23 mouse cellular contexts compared by ENCODE assay signal in the genomic region with DNA sequence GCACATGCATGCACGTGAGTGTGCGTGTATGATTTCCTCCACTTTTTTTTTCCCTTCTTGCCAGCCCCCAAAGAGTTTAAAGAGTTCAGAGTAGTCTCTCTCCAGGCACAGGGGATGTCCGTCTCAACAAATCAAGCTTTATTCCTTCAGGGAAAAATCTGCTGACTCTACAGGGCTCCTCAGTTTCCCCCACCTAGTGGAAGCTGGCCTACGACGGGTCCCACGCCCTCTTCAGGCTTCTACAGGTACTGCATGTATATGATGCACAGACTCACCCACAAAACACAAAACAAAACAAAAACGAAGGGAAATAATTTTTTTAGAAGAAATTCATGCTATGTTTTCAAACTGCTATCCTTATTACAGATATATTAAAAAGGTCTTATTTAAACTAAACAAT.
DNase-seq lines count a peak whose midpoint lies in the region; ATAC-seq and TF ChIP-seq lines count a peak whose summit lies in the region.
"Had no signal": no experiment of that assay in that cellular context is flagged by ENCODE, and none has a peak within 500 bp of the region (broad histone marks: within the 10 kb centered on the region; RNA-seq: fewer than 3 reads in every experiment).

No protein-coding gene starts in this region.

- no peaks in the 10 kb centered on the region for H3K27me3 ChIP-seq in kidney, adult 2 months (replicated peaks; ENCODE audit: control insufficient read depth, insufficient read depth, low read length)
- no peaks in the 10 kb centered on the region for H3K27me3 ChIP-seq in midbrain, postnatal 0 days (ENCODE audit: insufficient read depth, low read length)
- H3K27me3 ChIP-seq in midbrain, embryonic 10.5 days (ENCODE audit: low read depth, poor library complexity, severe bottlenecking) = peaks cover 10% of the 10 kb centered on the region
- H3K27me3 ChIP-seq: heart, embryonic 13.5 days; liver, embryonic 13.5 days had no signal

- 0 out of 2 replicates have a peak, but pooled peaks have one; percentile 9 for TF ChIP-seq CTCF in kidney, adult 2 months (conservative IDR thresholded peaks at IDR 0.05; ENCODE audit: insufficient read depth, insufficient read length, low read depth, low read length)
- TF ChIP-seq CTCF in midbrain, postnatal 0 days (IDR thresholded peaks at IDR 0.05) = peak; percentile 32

- H3K4me2 ChIP-seq in midbrain, postnatal 0 days (ENCODE audit: low read depth, low read length, poor library complexity, severe bottlenecking) = no peak overlapping the region
- H3K4me2 ChIP-seq: heart, embryonic 13.5 days; hindbrain, embryonic 13.5 days; liver, embryonic 13.5 days had no signal

- H3K9ac ChIP-seq in midbrain, postnatal 0 days (replicated peaks; ENCODE audit: low read length, poor library complexity, severe bottlenecking) = no peak overlapping the region
- H3K9ac ChIP-seq: heart, embryonic 13.5 days; hindbrain, embryonic 13.5 days; liver, embryonic 13.5 days had no signal

- H3K4me3 ChIP-seq in kidney, adult 2 months (ENCODE audit: insufficient read depth, low read depth, low read length) = no peak overlapping the region
- H3K4me3 ChIP-seq in midbrain, postnatal 0 days (ENCODE audit: low read depth, low read length) = no peak overlapping the region
- H3K4me3 ChIP-seq in midbrain, embryonic 10.5 days = no peak overlapping the region
- H3K4me3 ChIP-seq: forebrain, embryonic 10.5 days; heart, embryonic 13.5 days; hindbrain, embryonic 13.5 days; limb, embryonic 10.5 days; liver, embryonic 13.5 days had no signal

- DNase-seq in kidney, adult 2 months = no peak
- DNase-seq in kidney, adult 18-20 months = no peak
- DNase-seq in midbrain, postnatal 0 days (ENCODE audit: low spot score) = no peak
- no peak for DNase-seq in midbrain, embryonic 10.5 days (ENCODE audit: low spot score)
- DNase-seq in ZHBTc4 (ENCODE audit: low read depth, low spot score) = peak; percentile 43
- DNase-seq: adrenal gland, postnatal 36 days; cerebellum, adult 18-20 months; cerebellum, postnatal 14 days; gastrocnemius, postnatal 25 days; heart, adult 18-20 months; heart, postnatal 14 days; liver, embryonic 13.5 days; lung, postnatal 4 days; right cerebral cortex, adult 18-20 months; right cerebral cortex, postnatal 4 days; thymus, postnatal 14 days had no signal

- WGBS in kidney, adult 2 months = 56% methylated on average over 7 of the region's 7 CpGs
- 68% methylated on average over 7 of the region's 7 CpGs for WGBS in midbrain, postnatal 0 days
- WGBS in midbrain, embryonic 10.5 days = 70% methylated on average over 7 of the region's 7 CpGs

- no peak for TF ChIP-seq POLR2A in kidney, adult 2 months (IDR thresholded peaks at IDR 0.05; ENCODE audit: low read depth, low read length)

- no peaks in the 10 kb centered on the region for H3K36me3 ChIP-seq in kidney, adult 2 months (ENCODE audit: control insufficient read depth, insufficient read depth, low read length)
- no peaks in the 10 kb centered on the region for H3K36me3 ChIP-seq in midbrain, postnatal 0 days (ENCODE audit: insufficient read depth, low read length)
- no peaks in the 10 kb centered on the region for H3K36me3 ChIP-seq in midbrain, embryonic 10.5 days
- H3K36me3 ChIP-seq: forebrain, embryonic 10.5 days; heart, embryonic 13.5 days; hindbrain, embryonic 13.5 days; limb, embryonic 10.5 days; liver, embryonic 13.5 days had no signal

- no peak overlapping the region for H3K27ac ChIP-seq in kidney, adult 2 months (ENCODE audit: insufficient read depth, low read depth, low read length)
- no peak overlapping the region for H3K27ac ChIP-seq in midbrain, postnatal 0 days (ENCODE audit: low read depth, low read length)
- no peak overlapping the region for H3K27ac ChIP-seq in midbrain, embryonic 10.5 days (replicated peaks)
- H3K27ac ChIP-seq: forebrain, embryonic 10.5 days; heart, embryonic 13.5 days; hindbrain, embryonic 13.5 days; limb, embryonic 10.5 days; liver, embryonic 13.5 days had no signal

- ATAC-seq in midbrain, postnatal 0 days (ENCODE audit: low FRiP score) = no peak
- no peak for ATAC-seq in megakaryocyte progenitor cell, adult 5-6 weeks (replicated peaks; ENCODE audit: poor library complexity)
- no peak for ATAC-seq in cerebellum, adult (ENCODE audit: insufficient number of reproducible peaks, low FRiP score, low TSS enrichment)
- ATAC-seq: midbrain, embryonic 16.5 days had no signal

- H3K9me3 ChIP-seq in midbrain, postnatal 0 days (ENCODE audit: low read length) = no peaks in the 10 kb centered on the region
- H3K9me3 ChIP-seq in midbrain, embryonic 10.5 days (replicated peaks) = no peaks in the 10 kb centered on the region
- H3K9me3 ChIP-seq: forebrain, embryonic 10.5 days; heart, embryonic 13.5 days; hindbrain, embryonic 13.5 days; limb, embryonic 10.5 days; liver, embryonic 13.5 days had no signal

- no peaks in the 10 kb centered on the region for H3K4me1 ChIP-seq in kidney, adult 2 months (ENCODE audit: control insufficient read depth, insufficient read depth, low read length)
- H3K4me1 ChIP-seq in midbrain, postnatal 0 days (ENCODE audit: insufficient read depth, low read length) = no peaks in the 10 kb centered on the region
- H3K4me1 ChIP-seq in midbrain, embryonic 10.5 days = peaks cover 25% of the 10 kb centered on the region
- H3K4me1 ChIP-seq: limb, embryonic 10.5 days had no signal
